Mouse (Mus musculus) neural tube, embryonic 13.5 days (tissue): ENCODE measurements around the gene Vmac. TPM values are rescaled to one million over a fixed set of nuclear protein-coding genes. Genes with fewer than 3 reads are reported as not detected.
A peak's percentile ranks its signal among the peaks of the same experiment; 100 is the strongest.

Experiments used
- ATAC-seq: fragments of 200-750 bp; cut with Nextera tagmentation; 2 replicates; pipeline ENCODE4 v1.8.0; 2017; ENCODE audit warnings: low read depth, mild to moderate bottlenecking, moderate TSS enrichment, moderate library complexity
- H3K27ac ChIP-seq: fragments of 300-500 bp; sonication (generic); replicated peaks from 2 replicates; pipeline ENCODE4 v1.5.1; 2015; ENCODE audit warnings: moderate library complexity, mild to moderate bottlenecking, inconsistent platforms
- H3K27me3 ChIP-seq: fragments of 300-500 bp; sonication (generic); 2 replicates; pipeline ENCODE4 v1.6.1; 2015; ENCODE audit warnings: mild to moderate bottlenecking, inconsistent platforms
- H3K36me3 ChIP-seq: fragments of 300-500 bp; sonication (generic); 2 replicates; pipeline ENCODE4 v1.6.1; 2015; ENCODE audit warnings: mild to moderate bottlenecking, inconsistent platforms
- H3K4me1 ChIP-seq: fragments of 300-500 bp; sonication (generic); replicated peaks from 2 replicates; pipeline ENCODE4 v1.6.1; 2015; ENCODE audit warnings: inconsistent platforms
- H3K4me2 ChIP-seq: fragments of 300-500 bp; sonication (generic); 2 replicates; pipeline ENCODE4 v1.6.1; 2015; ENCODE audit warnings: inconsistent platforms, mild to moderate bottlenecking, moderate library complexity
- H3K4me3 ChIP-seq: fragments of 300-500 bp; sonication (generic); 2 replicates; pipeline ENCODE4 v1.5.1; 2015; ENCODE audit warnings: mild to moderate bottlenecking, inconsistent platforms
- H3K9ac ChIP-seq: fragments of 300-500 bp; sonication (generic); 2 replicates; pipeline ENCODE4 v1.6.1; 2015; ENCODE audit warnings: moderate library complexity, mild to moderate bottlenecking, inconsistent platforms
- H3K9me3 ChIP-seq: fragments of 300-500 bp; sonication (generic); 2 replicates; pipeline ENCODE4 v1.6.1; 2016; ENCODE audit warnings: inconsistent platforms
- WGBS: fragments of 180-500 bp; shearing (Covaris S2); methylation state at CpG from one replicate; pipeline ENCODE4 v1.1.7; 2015; 5-methylcytosine and 5-hydroxymethylcytosine counted together
- polyA plus RNA-seq: library from polyadenylated mRNA; unstranded; fragments of >200 nt; fragmentation: Nextera tagmentation; extraction: Ambion mirVana; gene quantifications from 2 replicates; pipeline ENCODE4 v1.2.1, GENCODE M21; 2015

The Vmac gene
- polyA plus RNA-seq, 1 experiment from 2014 or later, result 17.5 TPM

- H3K4me3 ChIP-seq, result no peak overlapping the region
- no peak overlapping the region for H3K4me2 ChIP-seq
- no peaks in the 10 kb centered on the region for H3K9me3 ChIP-seq
- H3K27ac ChIP-seq, result no peak overlapping the region
- H3K27me3 ChIP-seq, result 0 out of 2 replicates have a peak, but pooled peaks cover 4% of the 10 kb centered on the region
- no peak overlapping the region for H3K9ac ChIP-seq
- H3K36me3 ChIP-seq, result peaks cover 8% of the 10 kb centered on the region
- peaks cover 23% of the 10 kb centered on the region for H3K4me1 ChIP-seq
- no peak for ATAC-seq
- 33% methylated on average over 6 of the region's 6 CpGs for whole genome bisulfite sequencing
Measured at GRCm38 (mm10) chr17:56729151-56729550, 11.3 kb upstream of the Vmac start.

GRCm38 (mm10) chr17:56728117-56728516 lies 10.3 kb upstream of the Vmac start:
- peaks cover 18% of the 10 kb centered on the region for H3K36me3 ChIP-seq
- H3K9me3 ChIP-seq, result no peaks in the 10 kb centered on the region
- H3K9ac ChIP-seq, result no peak overlapping the region
- no peak overlapping the region for H3K27ac ChIP-seq
- H3K27me3 ChIP-seq, result 0 out of 2 replicates have a peak, but pooled peaks cover 4% of the 10 kb centered on the region
- H3K4me3 ChIP-seq, result no peak overlapping the region
- no peak for ATAC-seq
- H3K4me1 ChIP-seq, result peaks cover 26% of the 10 kb centered on the region
- 24% methylated on average over 12 of the region's 12 CpGs for WGBS
- no peak overlapping the region for H3K4me2 ChIP-seq

- no peak for ATAC-seq
- peaks cover 31% of the 10 kb centered on the region for H3K4me1 ChIP-seq
- 0 out of 2 replicates have a peak, but pooled peaks cover 4% of the 10 kb centered on the region for H3K27me3 ChIP-seq
- peaks cover 23% of the 10 kb centered on the region for H3K36me3 ChIP-seq
- H3K9me3 ChIP-seq, result no peaks in the 10 kb centered on the region
- H3K4me3 ChIP-seq, result no peak overlapping the region
- no peak overlapping the region for H3K4me2 ChIP-seq
- no peak overlapping the region for H3K27ac ChIP-seq
- WGBS, result 9% methylated on average over 12 of the region's 12 CpGs
- H3K9ac ChIP-seq, result no peak overlapping the region
Measured at GRCm38 (mm10) chr17:56727659-56728058, 9.8 kb upstream of the Vmac start.

- Histone ChIP-seq H3K27ac (no peak overlapping the region), H3K4me1 (peaks cover 36% of the 10 kb centered on the region), H3K9me3 (no peaks in the 10 kb centered on the region), H3K27me3 (0 out of 2 replicates have a peak, but pooled peaks cover 3% of the 10 kb centered on the region), H3K4me3 (no peak overlapping the region), H3K9ac (no peak overlapping the region), H3K36me3 (peaks cover 28% of the 10 kb centered on the region), H3K4me2 (no peak overlapping the region)
- 13% methylated on average over 7 of the region's 7 CpGs for WGBS
- no peak for ATAC-seq
Measured at GRCm38 (mm10) chr17:56727029-56727649, 9.3 kb upstream of the Vmac start.

- Histone ChIP-seq H3K9me3 (no peaks in the 10 kb centered on the region), H3K4me2 (no peak overlapping the region), H3K27ac (no peak overlapping the region), H3K4me3 (no peak overlapping the region), H3K9ac (0 out of 2 replicates have a peak overlapping the region, but pooled peaks have one; percentile 12), H3K36me3 (peaks cover 43% of the 10 kb centered on the region), H3K4me1 (peaks cover 44% of the 10 kb centered on the region), H3K27me3 (no peaks in the 10 kb centered on the region)
- WGBS, result 84% methylated on average over 11 of the region's 11 CpGs
- no peak; the same call in 1 of the 2 replicates for ATAC-seq
Measured at GRCm38 (mm10) chr17:56723419-56724161, 5.8 kb upstream of the Vmac start.

- no peak for ATAC-seq
- Histone ChIP-seq H3K36me3 (peaks cover 43% of the 10 kb centered on the region), H3K9me3 (no peaks in the 10 kb centered on the region), H3K4me2 (no peak overlapping the region), H3K9ac (0 out of 2 replicates have a peak overlapping the region, but pooled peaks have one; percentile 12), H3K27me3 (no peaks in the 10 kb centered on the region), H3K27ac (no peak overlapping the region), H3K4me1 (peaks cover 40% of the 10 kb centered on the region), H3K4me3 (no peak overlapping the region)
- 40% methylated on average over 5 of the region's 5 CpGs for WGBS
Measured at GRCm38 (mm10) chr17:56722441-56722840, 4.6 kb upstream of the Vmac start.

GRCm38 (mm10) chr17:56716655-56717362 lies 1.0 kb downstream of the Vmac start:
- ATAC-seq, result peak; percentile 95
- H3K4me2 ChIP-seq, result peak overlapping the region; percentile 82
- 0% methylated on average over 55 of the region's 55 CpGs for WGBS

GRCm38 (mm10) chr17:56715914-56716654 lies 1.7 kb downstream of the Vmac start:
- H3K9ac ChIP-seq, result peak overlapping the region; percentile 84
- peaks cover 39% of the 10 kb centered on the region for H3K4me1 ChIP-seq
- peak; percentile 3 for ATAC-seq
- H3K27me3 ChIP-seq, result no peaks in the 10 kb centered on the region
- H3K4me3 ChIP-seq, result peak overlapping the region; percentile 83
- no peaks in the 10 kb centered on the region for H3K9me3 ChIP-seq
- H3K4me2 ChIP-seq, result peak overlapping the region; percentile 82
- peaks cover 25% of the 10 kb centered on the region for H3K36me3 ChIP-seq
- peak overlapping the region; percentile 88 for H3K27ac ChIP-seq
- 25% methylated on average over 22 of the region's 22 CpGs for WGBS

More at GRCm38 (mm10) chr17:56716655-56717362, 1.0 kb downstream of the Vmac start:
- Histone ChIP-seq H3K9me3 (no peaks in the 10 kb centered on the region), H3K4me1 (peaks cover 39% of the 10 kb centered on the region), H3K36me3 (peaks cover 25% of the 10 kb centered on the region), H3K9ac (peak overlapping the region; percentile 92), H3K27ac (peak overlapping the region; percentile 88), H3K4me3 (peak overlapping the region; percentile 83), H3K27me3 (no peaks in the 10 kb centered on the region)

- WGBS, result 62% methylated on average over 11 of the region's 11 CpGs
- no peaks in the 10 kb centered on the region for H3K27me3 ChIP-seq
- H3K9ac ChIP-seq, result peak overlapping the region; percentile 84
- no peak for ATAC-seq
- peaks cover 36% of the 10 kb centered on the region for H3K4me1 ChIP-seq
- no peaks in the 10 kb centered on the region for H3K9me3 ChIP-seq
- H3K4me3 ChIP-seq, result peak overlapping the region; percentile 83
- no peak overlapping the region for H3K27ac ChIP-seq
- H3K36me3 ChIP-seq, result peaks cover 28% of the 10 kb centered on the region
- peak overlapping the region; percentile 82 for H3K4me2 ChIP-seq
Measured at GRCm38 (mm10) chr17:56715360-56715759, 2.5 kb downstream of the Vmac start.

- Histone ChIP-seq H3K36me3 (peaks cover 84% of the 10 kb centered on the region), H3K27ac (no peak overlapping the region), H3K4me1 (no peaks in the 10 kb centered on the region), H3K27me3 (no peaks in the 10 kb centered on the region), H3K9ac (no peak overlapping the region), H3K4me2 (no peak overlapping the region), H3K9me3 (no peaks in the 10 kb centered on the region), H3K4me3 (no peak overlapping the region)
- no peak for ATAC-seq
- 89% methylated on average over 3 of the region's 3 CpGs for WGBS
Measured at GRCm38 (mm10) chr17:56709708-56710107, 8.1 kb downstream of the Vmac start.

- no peaks in the 10 kb centered on the region for H3K4me1 ChIP-seq
- no peak overlapping the region for H3K4me2 ChIP-seq
- no peaks in the 10 kb centered on the region for H3K9me3 ChIP-seq
- peaks cover 94% of the 10 kb centered on the region for H3K36me3 ChIP-seq
- H3K9ac ChIP-seq, result no peak overlapping the region
- H3K4me3 ChIP-seq, result no peak overlapping the region
- H3K27me3 ChIP-seq, result no peaks in the 10 kb centered on the region
- 86% methylated on average over 4 of the region's 4 CpGs for WGBS
- H3K27ac ChIP-seq, result no peak overlapping the region
- ATAC-seq, result no peak
Measured at GRCm38 (mm10) chr17:56708692-56709091, 9.1 kb downstream of the Vmac start.
